Mouse (Mus musculus): ENCODE measurements around the gene Sclt1. TPM values are rescaled to one million over a fixed set of nuclear protein-coding genes. Genes with fewer than 3 reads are reported as not detected.

The Sclt1 gene
- polyA plus RNA-seq, 1 experiment: 21.4 TPM

DNA sequence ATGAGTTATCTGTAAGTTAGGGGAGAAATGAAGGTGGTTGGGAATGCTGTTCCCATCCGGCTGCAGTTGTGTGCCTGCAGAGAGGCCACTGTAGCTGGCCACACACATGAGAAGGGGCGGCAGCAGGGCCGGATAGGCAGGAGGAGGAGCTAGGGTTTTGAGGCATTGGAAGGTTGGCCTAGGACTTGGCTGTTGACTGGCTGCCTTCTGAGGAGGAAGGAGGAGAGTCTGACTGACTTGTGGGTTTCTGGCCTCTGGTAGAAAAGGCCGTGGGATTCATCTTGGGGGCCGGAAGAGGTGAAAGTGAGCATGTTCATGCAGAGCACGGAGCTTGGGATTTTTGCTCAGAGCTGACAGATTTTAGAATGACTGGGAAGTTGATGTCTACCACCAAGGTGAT lies 154.7 kb downstream of the Sclt1 start:
- TF ChIP-seq POLR2A (IDR thresholded peaks at IDR 0.05; ENCODE audit: insufficient read depth, low read length) (no peak), CTCF (IDR thresholded peaks at IDR 0.05; ENCODE audit: low read depth, low read length) (no peak), EP300 (IDR thresholded peaks at IDR 0.05; ENCODE audit: insufficient read depth, low read depth, low read length) (no peak)
- no peaks in the 10 kb centered on the region for H3K9me3 ChIP-seq (replicated peaks; ENCODE audit: control insufficient read depth, insufficient read depth, low read length, poor library complexity, severe bottlenecking)
- no peaks in the 10 kb centered on the region for H3K27me3 ChIP-seq (ENCODE audit: control insufficient read depth, insufficient read depth, low read length, poor library complexity, severe bottlenecking)
- H3K4me1 ChIP-seq (ENCODE audit: control insufficient read depth, insufficient read depth, low read length): peaks cover 10% of the 10 kb centered on the region
- peaks cover 69% of the 10 kb centered on the region for H3K36me3 ChIP-seq (ENCODE audit: control insufficient read depth, insufficient read depth, low read length, poor library complexity, severe bottlenecking)
- no peak overlapping the region for H3K4me3 ChIP-seq (ENCODE audit: low read depth, low read length)
- H3K27ac ChIP-seq (ENCODE audit: insufficient read depth, low read length): no peak overlapping the region
- no peak overlapping the region for H3K9ac ChIP-seq (ENCODE audit: low read depth, poor library complexity, severe bottlenecking)

DNA sequence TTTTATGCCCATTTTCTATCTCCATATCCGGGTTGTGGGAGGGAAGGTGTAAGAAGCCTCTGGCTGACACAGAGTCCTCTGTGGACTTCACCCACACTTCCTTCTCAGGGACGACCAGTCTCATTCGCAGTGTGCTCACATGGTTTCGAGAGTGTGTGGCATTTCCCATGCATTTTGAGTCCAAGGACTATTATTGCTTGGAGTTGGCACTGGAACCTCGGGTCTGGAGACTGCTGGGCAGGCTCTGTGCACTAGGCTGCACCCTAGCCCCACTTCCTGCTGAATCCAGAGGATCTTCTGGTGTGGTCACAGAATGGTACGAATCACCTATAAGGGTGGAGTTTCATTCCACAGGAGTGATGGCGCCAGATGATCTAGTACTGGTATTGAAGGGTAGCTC lies 155.4 kb downstream of the Sclt1 start:
- peaks cover 12% of the 10 kb centered on the region for H3K4me1 ChIP-seq (ENCODE audit: control insufficient read depth, insufficient read depth, low read length)
- H3K27ac ChIP-seq (ENCODE audit: insufficient read depth, low read length): no peak overlapping the region
- no peaks in the 10 kb centered on the region for H3K9me3 ChIP-seq (replicated peaks; ENCODE audit: control insufficient read depth, insufficient read depth, low read length, poor library complexity, severe bottlenecking)
- H3K4me3 ChIP-seq (ENCODE audit: low read depth, low read length): no peak overlapping the region
- no peak overlapping the region for H3K9ac ChIP-seq (ENCODE audit: low read depth, poor library complexity, severe bottlenecking)
- peaks cover 69% of the 10 kb centered on the region for H3K36me3 ChIP-seq (ENCODE audit: control insufficient read depth, insufficient read depth, low read length, poor library complexity, severe bottlenecking)
- H3K27me3 ChIP-seq (ENCODE audit: control insufficient read depth, insufficient read depth, low read length, poor library complexity, severe bottlenecking): no peaks in the 10 kb centered on the region
- no peak for TF ChIP-seq EP300 (IDR thresholded peaks at IDR 0.05; ENCODE audit: insufficient read depth, low read depth, low read length)
- no peak for TF ChIP-seq CTCF (IDR thresholded peaks at IDR 0.05; ENCODE audit: low read depth, low read length)
- TF ChIP-seq POLR2A (IDR thresholded peaks at IDR 0.05; ENCODE audit: insufficient read depth, low read length): no peak

GRCm38 (mm10) chr3:41586330-41586729 lies 156.0 kb downstream of the Sclt1 start:
- H3K36me3 ChIP-seq (ENCODE audit: control insufficient read depth, insufficient read depth, low read length, poor library complexity, severe bottlenecking): peaks cover 69% of the 10 kb centered on the region

GRCm38 (mm10) chr3:41585548-41585947 lies 156.8 kb downstream of the Sclt1 start:
- TF ChIP-seq EP300 (IDR thresholded peaks at IDR 0.05; ENCODE audit: insufficient read depth, low read depth, low read length) (no peak), CTCF (IDR thresholded peaks at IDR 0.05; ENCODE audit: low read depth, low read length) (no peak), POLR2A (IDR thresholded peaks at IDR 0.05; ENCODE audit: insufficient read depth, low read length) (no peak)
- Histone ChIP-seq H3K9ac (ENCODE audit: low read depth, poor library complexity, severe bottlenecking) (no peak overlapping the region), H3K36me3 (ENCODE audit: control insufficient read depth, insufficient read depth, low read length, poor library complexity, severe bottlenecking) (peaks cover 69% of the 10 kb centered on the region), H3K27me3 (ENCODE audit: control insufficient read depth, insufficient read depth, low read length, poor library complexity, severe bottlenecking) (no peaks in the 10 kb centered on the region), H3K4me1 (ENCODE audit: control insufficient read depth, insufficient read depth, low read length) (peaks cover 9% of the 10 kb centered on the region), H3K9me3 (replicated peaks; ENCODE audit: control insufficient read depth, insufficient read depth, low read length, poor library complexity, severe bottlenecking) (no peaks in the 10 kb centered on the region), H3K27ac (ENCODE audit: insufficient read depth, low read length) (no peak overlapping the region), H3K4me3 (ENCODE audit: low read depth, low read length) (no peak overlapping the region)

More at GRCm38 (mm10) chr3:41586330-41586729, 156.0 kb downstream of the Sclt1 start:
- H3K9me3 ChIP-seq (replicated peaks; ENCODE audit: control insufficient read depth, insufficient read depth, low read length, poor library complexity, severe bottlenecking): no peaks in the 10 kb centered on the region
- TF ChIP-seq CTCF (IDR thresholded peaks at IDR 0.05; ENCODE audit: low read depth, low read length) (no peak), POLR2A (IDR thresholded peaks at IDR 0.05; ENCODE audit: insufficient read depth, low read length) (no peak), EP300 (IDR thresholded peaks at IDR 0.05; ENCODE audit: insufficient read depth, low read depth, low read length) (no peak)
- H3K27ac ChIP-seq (ENCODE audit: insufficient read depth, low read length): no peak overlapping the region
- H3K4me3 ChIP-seq (ENCODE audit: low read depth, low read length): no peak overlapping the region
- no peak overlapping the region for H3K9ac ChIP-seq (ENCODE audit: low read depth, poor library complexity, severe bottlenecking)
- peaks cover 12% of the 10 kb centered on the region for H3K4me1 ChIP-seq (ENCODE audit: control insufficient read depth, insufficient read depth, low read length)
- H3K27me3 ChIP-seq (ENCODE audit: control insufficient read depth, insufficient read depth, low read length, poor library complexity, severe bottlenecking): no peaks in the 10 kb centered on the region

DNA sequence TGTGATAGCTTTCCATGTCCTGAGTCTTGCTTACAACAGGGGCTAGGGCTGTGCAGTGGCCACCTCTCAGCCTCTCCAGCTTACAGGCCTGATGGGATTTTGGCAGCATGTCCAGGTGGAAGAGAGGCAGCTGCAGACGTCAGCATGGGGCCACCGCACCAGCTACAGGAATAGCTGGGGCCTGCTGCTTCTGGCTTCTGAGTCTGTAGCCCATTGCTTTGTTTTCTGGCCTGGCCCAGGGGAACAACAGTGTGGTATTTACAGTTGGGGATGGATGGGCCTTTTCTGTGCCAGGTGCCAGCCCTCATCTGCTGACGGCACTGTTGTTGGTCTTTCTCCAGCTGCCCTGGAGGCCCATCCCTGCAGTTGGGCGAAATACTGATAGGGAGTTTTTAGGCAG lies 158.7 kb downstream of the Sclt1 start:
- no peak overlapping the region for H3K9ac ChIP-seq (ENCODE audit: low read depth, poor library complexity, severe bottlenecking)
- TF ChIP-seq EP300 (IDR thresholded peaks at IDR 0.05; ENCODE audit: insufficient read depth, low read depth, low read length) (no peak), CTCF (IDR thresholded peaks at IDR 0.05; ENCODE audit: low read depth, low read length) (no peak), POLR2A (IDR thresholded peaks at IDR 0.05; ENCODE audit: insufficient read depth, low read length) (no peak)
- no peaks in the 10 kb centered on the region for H3K27me3 ChIP-seq (ENCODE audit: control insufficient read depth, insufficient read depth, low read length, poor library complexity, severe bottlenecking)
- no peaks in the 10 kb centered on the region for H3K9me3 ChIP-seq (replicated peaks; ENCODE audit: control insufficient read depth, insufficient read depth, low read length, poor library complexity, severe bottlenecking)
- peaks cover 10% of the 10 kb centered on the region for H3K4me1 ChIP-seq (ENCODE audit: control insufficient read depth, insufficient read depth, low read length)
- peaks cover 57% of the 10 kb centered on the region for H3K36me3 ChIP-seq (ENCODE audit: control insufficient read depth, insufficient read depth, low read length, poor library complexity, severe bottlenecking)
- H3K4me3 ChIP-seq (ENCODE audit: low read depth, low read length): no peak overlapping the region
- no peak overlapping the region for H3K27ac ChIP-seq (ENCODE audit: insufficient read depth, low read length)

DNA sequence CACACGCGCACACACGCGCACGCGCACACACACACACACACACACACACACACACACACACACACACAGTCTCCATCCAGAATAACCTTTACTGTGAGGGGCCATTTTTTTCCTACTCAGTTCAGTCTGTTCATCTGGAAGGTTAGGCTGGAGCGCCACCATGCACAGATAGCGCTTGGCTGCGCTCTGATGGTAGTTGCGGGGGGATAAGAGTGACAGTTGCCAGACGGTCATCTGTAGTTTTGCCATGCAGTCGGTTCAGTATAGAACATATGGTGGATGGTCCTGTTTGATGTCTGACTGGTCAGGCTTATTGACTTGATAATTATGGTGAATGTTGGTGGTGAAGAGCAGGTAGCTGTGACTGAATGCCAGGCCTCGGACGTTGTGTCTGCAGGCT lies 159.2 kb downstream of the Sclt1 start:
- H3K27ac ChIP-seq (ENCODE audit: insufficient read depth, low read length): no peak overlapping the region
- peaks cover 55% of the 10 kb centered on the region for H3K36me3 ChIP-seq (ENCODE audit: control insufficient read depth, insufficient read depth, low read length, poor library complexity, severe bottlenecking)
- H3K9ac ChIP-seq (ENCODE audit: low read depth, poor library complexity, severe bottlenecking): no peak overlapping the region
- TF ChIP-seq POLR2A (IDR thresholded peaks at IDR 0.05; ENCODE audit: insufficient read depth, low read length): no peak
- no peak for TF ChIP-seq CTCF (IDR thresholded peaks at IDR 0.05; ENCODE audit: low read depth, low read length)
- no peak for TF ChIP-seq EP300 (IDR thresholded peaks at IDR 0.05; ENCODE audit: insufficient read depth, low read depth, low read length)
- no peaks in the 10 kb centered on the region for H3K27me3 ChIP-seq (ENCODE audit: control insufficient read depth, insufficient read depth, low read length, poor library complexity, severe bottlenecking)
- H3K4me1 ChIP-seq (ENCODE audit: control insufficient read depth, insufficient read depth, low read length): peaks cover 10% of the 10 kb centered on the region
- no peak overlapping the region for H3K4me3 ChIP-seq (ENCODE audit: low read depth, low read length)
- no peaks in the 10 kb centered on the region for H3K9me3 ChIP-seq (replicated peaks; ENCODE audit: control insufficient read depth, insufficient read depth, low read length, poor library complexity, severe bottlenecking)
